Mouse (Mus musculus): ENCODE results near the gene Mdh1b. TPM values are rescaled to one million over a fixed set of nuclear protein-coding genes. Genes with fewer than 3 reads are reported as not detected.
A peak's percentile ranks its signal among the peaks of the same experiment; 100 is the strongest.

Gene Mdh1b
- polyA plus RNA-seq, 1 experiment from 2014 or later: 0.27 TPM

GRCm38 (mm10) chr1:63708876-63709275 lies 21.2 kb downstream of the Mdh1b start:
- no peak overlapping the region for H3K27ac ChIP-seq
- no peak for ATAC-seq
- H3K27me3 ChIP-seq: no peaks in the 10 kb centered on the region
- WGBS: 76% methylated on average over 3 of the region's 3 CpGs
- H3K4me3 ChIP-seq (replicated peaks): no peak overlapping the region
- no peaks in the 10 kb centered on the region for H3K36me3 ChIP-seq
- H3K4me2 ChIP-seq (replicated peaks): no peak overlapping the region
- no peaks in the 10 kb centered on the region for H3K9me3 ChIP-seq
- H3K9ac ChIP-seq (replicated peaks): no peak overlapping the region
- H3K4me1 ChIP-seq (replicated peaks): no peaks in the 10 kb centered on the region

- no peak overlapping the region for H3K4me2 ChIP-seq (replicated peaks)
- no peak overlapping the region for H3K9ac ChIP-seq (replicated peaks)
- ATAC-seq: no peak
- 73% methylated on average over 5 of the region's 5 CpGs for WGBS
- no peak overlapping the region for H3K4me3 ChIP-seq (replicated peaks)
- no peaks in the 10 kb centered on the region for H3K9me3 ChIP-seq
- H3K27ac ChIP-seq: no peak overlapping the region
- H3K27me3 ChIP-seq: no peaks in the 10 kb centered on the region
- H3K4me1 ChIP-seq (replicated peaks): no peaks in the 10 kb centered on the region
- H3K36me3 ChIP-seq: no peaks in the 10 kb centered on the region
These were observed 24.4 kb downstream of the Mdh1b start for GRCm38 (mm10) chr1:63705733-63706132.

GRCm38 (mm10) chr1:63696861-63697260 lies 33.3 kb downstream of the Mdh1b start:
- Histone ChIP-seq H3K27me3 (no peaks in the 10 kb centered on the region), H3K9ac (replicated peaks) (no peak overlapping the region), H3K9me3 (no peaks in the 10 kb centered on the region), H3K4me1 (replicated peaks) (no peaks in the 10 kb centered on the region), H3K4me3 (replicated peaks) (no peak overlapping the region), H3K4me2 (replicated peaks) (no peak overlapping the region), H3K27ac (no peak overlapping the region), H3K36me3 (no peaks in the 10 kb centered on the region)
- ATAC-seq: no peak
- 89% methylated on average over 3 of the region's 3 CpGs for WGBS

GRCm38 (mm10) chr1:63686827-63687226 lies 43.3 kb downstream of the Mdh1b start, which contains the start of gene Dytn:
Dytn (minus strand) TSS chr1:63686927.
- no peak within 1 kb of the TSS for H3K27ac ChIP-seq
- no peak for ATAC-seq
- H3K4me3 ChIP-seq (replicated peaks): no peak within 1 kb of the TSS
- no peaks in the 10 kb centered on the region for H3K36me3 ChIP-seq
- H3K4me1 ChIP-seq (replicated peaks): no peaks in the 10 kb centered on the region
- H3K9ac ChIP-seq (replicated peaks): no peak within 1 kb of the TSS
- WGBS: 87% methylated on average over 4 of the region's 4 CpGs
- no peak within 1 kb of the TSS for H3K4me2 ChIP-seq (replicated peaks)
- H3K27me3 ChIP-seq: no peaks in the 10 kb centered on the region
- H3K9me3 ChIP-seq: no peaks in the 10 kb centered on the region

- Histone ChIP-seq H3K9me3 (no peaks in the 10 kb centered on the region), H3K9ac (replicated peaks) (no peak overlapping the region), H3K4me1 (replicated peaks) (no peaks in the 10 kb centered on the region), H3K27me3 (no peaks in the 10 kb centered on the region), H3K4me2 (replicated peaks) (no peak overlapping the region), H3K4me3 (replicated peaks) (no peak overlapping the region), H3K27ac (no peak overlapping the region), H3K36me3 (no peaks in the 10 kb centered on the region)
- no peak for ATAC-seq
- 91% methylated on average over 3 of the region's 3 CpGs for WGBS
These were observed 54.1 kb downstream of the Mdh1b start for GRCm38 (mm10) chr1:63675975-63676374.

GRCm38 (mm10) chr1:63668852-63669160 lies 61.3 kb downstream of the Mdh1b start:
- 0 out of 2 replicates have a peak, but pooled peaks cover 2% of the 10 kb centered on the region for H3K27me3 ChIP-seq
- H3K36me3 ChIP-seq: no peaks in the 10 kb centered on the region
- peak overlapping the region; percentile 67 for H3K27ac ChIP-seq
- peak; percentile 86 for ATAC-seq
- no peaks in the 10 kb centered on the region for H3K9me3 ChIP-seq
- H3K4me3 ChIP-seq (replicated peaks): 0 out of 2 replicates have a peak overlapping the region, but pooled peaks have one; percentile 8
- H3K9ac ChIP-seq (replicated peaks): no peak overlapping the region
- peak overlapping the region; percentile 44 for H3K4me2 ChIP-seq (replicated peaks)
- WGBS: 3% methylated on average over 3 of the region's 3 CpGs
- peaks cover 21% of the 10 kb centered on the region for H3K4me1 ChIP-seq (replicated peaks)

GRCm38 (mm10) chr1:63667949-63668851 lies 61.9 kb downstream of the Mdh1b start:
- Histone ChIP-seq H3K4me3 (replicated peaks) (peak overlapping the region; percentile 8), H3K4me1 (replicated peaks) (peaks cover 21% of the 10 kb centered on the region), H3K27ac (peak overlapping the region; percentile 67), H3K36me3 (no peaks in the 10 kb centered on the region), H3K9me3 (no peaks in the 10 kb centered on the region), H3K9ac (replicated peaks) (no peak overlapping the region), H3K27me3 (0 out of 2 replicates have a peak, but pooled peaks cover 2% of the 10 kb centered on the region), H3K4me2 (replicated peaks) (peak overlapping the region; percentile 44)
- ATAC-seq: peak; percentile 77
- WGBS: 16% methylated on average over 13 of the region's 13 CpGs

GRCm38 (mm10) chr1:63667201-63667948 lies 62.7 kb downstream of the Mdh1b start:
- Histone ChIP-seq H3K4me3 (replicated peaks) (no peak overlapping the region), H3K9ac (replicated peaks) (no peak overlapping the region), H3K4me2 (replicated peaks) (peak overlapping the region; percentile 44), H3K9me3 (no peaks in the 10 kb centered on the region), H3K36me3 (no peaks in the 10 kb centered on the region), H3K27ac (peak overlapping the region; percentile 25; the same call in 1 of the 2 replicates), H3K4me1 (replicated peaks) (peaks cover 21% of the 10 kb centered on the region), H3K27me3 (0 out of 2 replicates have a peak, but pooled peaks cover 2% of the 10 kb centered on the region)
- 45% methylated on average over 9 of the region's 9 CpGs for WGBS
- no peak; the same call in 1 of the 2 replicates for ATAC-seq

- WGBS: 99% methylated on average over 2 of the region's 2 CpGs
- no peak for ATAC-seq
- no peak overlapping the region for H3K4me3 ChIP-seq (replicated peaks)
These were observed 64.0 kb downstream of the Mdh1b start for GRCm38 (mm10) chr1:63666089-63666488.

GRCm38 (mm10) chr1:63659591-63659990 lies 70.5 kb downstream of the Mdh1b start:
- ATAC-seq: 0 out of 2 replicates have a peak, but pooled peaks have one; percentile 58
- H3K36me3 ChIP-seq: no peaks in the 10 kb centered on the region
- H3K4me2 ChIP-seq (replicated peaks): no peak overlapping the region
- 0 out of 2 replicates have a peak, but pooled peaks cover 4% of the 10 kb centered on the region for H3K27me3 ChIP-seq
- no peak overlapping the region for H3K9ac ChIP-seq (replicated peaks)
- H3K4me1 ChIP-seq (replicated peaks): no peaks in the 10 kb centered on the region
- H3K4me3 ChIP-seq (replicated peaks): no peak overlapping the region
- no peaks in the 10 kb centered on the region for H3K9me3 ChIP-seq
- no peak overlapping the region for H3K27ac ChIP-seq
- WGBS: 2% methylated on average over 7 of the region's 7 CpGs

More at GRCm38 (mm10) chr1:63666089-63666488, 64.0 kb downstream of the Mdh1b start:
- Histone ChIP-seq H3K27me3 (0 out of 2 replicates have a peak, but pooled peaks cover 2% of the 10 kb centered on the region), H3K4me2 (replicated peaks) (no peak overlapping the region), H3K9me3 (no peaks in the 10 kb centered on the region), H3K27ac (no peak overlapping the region), H3K9ac (replicated peaks) (no peak overlapping the region), H3K4me1 (replicated peaks) (peaks cover 21% of the 10 kb centered on the region), H3K36me3 (no peaks in the 10 kb centered on the region)

GRCm38 (mm10) chr1:63658016-63658415 lies 72.1 kb downstream of the Mdh1b start:
- Histone ChIP-seq H3K4me3 (replicated peaks) (no peak overlapping the region), H3K4me2 (replicated peaks) (no peak overlapping the region), H3K27me3 (0 out of 2 replicates have a peak, but pooled peaks cover 4% of the 10 kb centered on the region), H3K27ac (no peak overlapping the region), H3K4me1 (replicated peaks) (no peaks in the 10 kb centered on the region), H3K36me3 (no peaks in the 10 kb centered on the region), H3K9me3 (no peaks in the 10 kb centered on the region), H3K9ac (replicated peaks) (no peak overlapping the region)
- WGBS: 14% methylated on average over 6 of the region's 6 CpGs
- peak; percentile 37; the same call in 1 of the 2 replicates for ATAC-seq
